Mouse (Mus musculus) limb, embryonic 14.5 days (tissue): Measurements from ENCODE around the gene Syde2. TPM values are rescaled to one million over a fixed set of nuclear protein-coding genes. Genes with fewer than 3 reads are reported as not detected.

Experiments
- ATAC-seq: fragments of 200-750 bp; cut with Nextera tagmentation; 2 replicates; pipeline ENCODE4 v1.8.0; 2017; ENCODE audit warnings: low read depth, moderate number of reproducible peaks, moderate TSS enrichment; ENCODE audit not compliant: low FRiP score
- DNase-seq: peaks from one replicate; pipeline ENCODE4 v3.0.0-alpha.2; 2015; ENCODE audit warnings: low spot score
- H3K27ac ChIP-seq: fragments of 300-500 bp; sonication (generic); replicated peaks from 2 replicates; pipeline ENCODE4 v1.5.1; 2014; ENCODE audit warnings: low read depth, mild to moderate bottlenecking, low read length, moderate library complexity, mixed read lengths
- H3K27me3 ChIP-seq: fragments of 300-500 bp; sonication (generic); 2 replicates; pipeline ENCODE4 v1.6.1; 2014; ENCODE audit warnings: low read length, mixed read lengths; ENCODE audit not compliant: control insufficient read depth, insufficient read depth
- H3K36me3 ChIP-seq: fragments of 300-500 bp; sonication (generic); 2 replicates; pipeline ENCODE4 v1.6.1; 2014; ENCODE audit warnings: mild to moderate bottlenecking, low read length, moderate library complexity, mixed read lengths; ENCODE audit not compliant: control insufficient read depth, insufficient read depth
- H3K4me1 ChIP-seq: fragments of 300-500 bp; sonication (generic); 2 replicates; pipeline ENCODE4 v1.6.1; 2014; ENCODE audit warnings: antibody characterized with exemption, low read length, mixed read lengths; ENCODE audit not compliant: control insufficient read depth, insufficient read depth
- H3K4me2 ChIP-seq: fragments of 300-500 bp; sonication (generic); replicated peaks from 2 replicates; pipeline ENCODE4 v1.6.1; 2014; ENCODE audit warnings: low read depth, mild to moderate bottlenecking, low read length, moderate library complexity; ENCODE audit not compliant: severe bottlenecking
- H3K4me3 ChIP-seq: fragments of 300-500 bp; sonication (generic); replicated peaks from 2 replicates; pipeline ENCODE4 v1.5.1; 2014; ENCODE audit warnings: low read length
- H3K9ac ChIP-seq: fragments of 300-500 bp; sonication (generic); 2 replicates; pipeline ENCODE4 v1.6.1; 2014; ENCODE audit warnings: mild to moderate bottlenecking, low read depth, low read length, moderate library complexity; ENCODE audit not compliant: severe bottlenecking
- H3K9me3 ChIP-seq: fragments of 300-500 bp; sonication (generic); 2 replicates; pipeline ENCODE4 v1.6.1; 2016; ENCODE audit warnings: low read length; ENCODE audit not compliant: control insufficient read depth
- POLR2A ChIP-seq: fragments of 200-500 bp; IDR thresholded peaks from 2 replicates; pipeline ENCODE4 v1.8.0; 2012; ENCODE audit warnings: inconsistent platforms, mild to moderate bottlenecking, moderate library complexity, borderline replicate concordance; ENCODE audit not compliant: insufficient read depth, insufficient read length; ENCODE audit errors: extremely low read depth
- WGBS: fragments of 180-500 bp; shearing (Covaris S2); extraction: QIAGEN DNeasy Blood & Tissue Kit; methylation state at CpG from one replicate; pipeline ENCODE4 v1.1.7; 2014; 5-methylcytosine and 5-hydroxymethylcytosine counted together
- polyA plus RNA-seq, 2 experiments: library from polyadenylated mRNA; depleted of rRNA in 1 of 2; stranded (reverse) in 1 of 2; unstranded in 1 of 2; fragments of >200 nt; fragmentation: Nextera tagmentation in 1 of 2; extraction: Ambion mirVana in 1 of 2; gene quantifications; 2 replicates each; pipeline versions ENCODE4 v1.2.1 to v1.2.3; 2012 to 2014

Syde2 gene
- polyA plus RNA-seq, 2 experiments, result 2.8 to 6.0 TPM

DNA sequence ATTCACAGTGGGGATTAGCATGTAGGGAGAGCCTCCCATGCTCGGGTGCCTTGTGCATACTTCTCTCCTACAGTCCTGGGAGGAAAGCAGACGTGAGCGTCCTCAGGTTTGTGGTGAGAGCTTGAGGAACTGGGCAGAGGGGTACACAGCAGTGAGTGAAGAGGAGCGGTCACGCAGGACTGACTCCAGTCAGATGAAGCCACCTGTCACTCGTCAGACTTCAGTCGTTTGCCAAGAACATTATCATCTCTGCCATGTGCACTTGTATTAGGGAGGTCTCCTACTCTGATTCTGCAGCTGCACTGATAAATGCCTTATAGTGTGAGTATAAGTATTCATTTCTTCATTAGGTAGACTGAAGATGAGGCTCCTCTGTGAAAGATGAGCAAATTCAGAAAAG, 43.3 kb upstream of the Syde2 start:
- H3K4me2 ChIP-seq, result no peak overlapping the region
- peaks cover 47% of the 10 kb centered on the region for H3K36me3 ChIP-seq
- H3K4me3 ChIP-seq, result no peak overlapping the region
- WGBS, result 88% methylated on average over 7 of the region's 7 CpGs
- H3K27me3 ChIP-seq, result no peaks in the 10 kb centered on the region
- ATAC-seq (no peak), DNase-seq (no peak)
- H3K9ac ChIP-seq, result no peak overlapping the region
- TF ChIP-seq POLR2A, result no peak
- H3K27ac ChIP-seq, result no peak overlapping the region
- no peaks in the 10 kb centered on the region for H3K9me3 ChIP-seq
- H3K4me1 ChIP-seq, result peaks cover 5% of the 10 kb centered on the region

- Histone ChIP-seq H3K4me1 (peaks cover 7% of the 10 kb centered on the region), H3K27ac (no peak overlapping the region), H3K4me3 (no peak overlapping the region), H3K4me2 (no peak overlapping the region), H3K9me3 (no peaks in the 10 kb centered on the region), H3K27me3 (no peaks in the 10 kb centered on the region), H3K9ac (no peak overlapping the region), H3K36me3 (peaks cover 34% of the 10 kb centered on the region)
- 98% methylated on average over 3 of the region's 3 CpGs for WGBS
- ATAC-seq, result no peak
- TF ChIP-seq POLR2A, result no peak
- DNase-seq, result no peak
Measured at GRCm38 (mm10) chr3:145945904-145946303, 41.8 kb upstream of the Syde2 start.

- no peaks in the 10 kb centered on the region for H3K27me3 ChIP-seq
- no peak overlapping the region for H3K4me3 ChIP-seq
- WGBS, result 37% methylated on average over 2 of the region's 2 CpGs
- ATAC-seq, result no peak
- no peak for TF ChIP-seq POLR2A
- H3K9me3 ChIP-seq, result no peaks in the 10 kb centered on the region
- H3K36me3 ChIP-seq, result peaks cover 28% of the 10 kb centered on the region
- no peak overlapping the region for H3K9ac ChIP-seq
- no peak overlapping the region for H3K4me2 ChIP-seq
- DNase-seq, result no peak
- peaks cover 7% of the 10 kb centered on the region for H3K4me1 ChIP-seq
- no peak overlapping the region for H3K27ac ChIP-seq
Measured at GRCm38 (mm10) chr3:145946654-145947053, 41.0 kb upstream of the Syde2 start.

GRCm38 (mm10) chr3:145947539-145948204, 40.0 kb upstream of the Syde2 start:
- 31% methylated on average over 6 of the region's 6 CpGs for WGBS
- H3K4me1 ChIP-seq, result peaks cover 7% of the 10 kb centered on the region
- H3K4me2 ChIP-seq, result no peak overlapping the region
- no peak overlapping the region for H3K4me3 ChIP-seq
- DNase-seq (no peak), ATAC-seq (no peak)
- peaks cover 25% of the 10 kb centered on the region for H3K36me3 ChIP-seq
- H3K9ac ChIP-seq, result no peak overlapping the region
- TF ChIP-seq POLR2A, result no peak
- H3K9me3 ChIP-seq, result no peaks in the 10 kb centered on the region
- no peaks in the 10 kb centered on the region for H3K27me3 ChIP-seq
- H3K27ac ChIP-seq, result no peak overlapping the region

DNA sequence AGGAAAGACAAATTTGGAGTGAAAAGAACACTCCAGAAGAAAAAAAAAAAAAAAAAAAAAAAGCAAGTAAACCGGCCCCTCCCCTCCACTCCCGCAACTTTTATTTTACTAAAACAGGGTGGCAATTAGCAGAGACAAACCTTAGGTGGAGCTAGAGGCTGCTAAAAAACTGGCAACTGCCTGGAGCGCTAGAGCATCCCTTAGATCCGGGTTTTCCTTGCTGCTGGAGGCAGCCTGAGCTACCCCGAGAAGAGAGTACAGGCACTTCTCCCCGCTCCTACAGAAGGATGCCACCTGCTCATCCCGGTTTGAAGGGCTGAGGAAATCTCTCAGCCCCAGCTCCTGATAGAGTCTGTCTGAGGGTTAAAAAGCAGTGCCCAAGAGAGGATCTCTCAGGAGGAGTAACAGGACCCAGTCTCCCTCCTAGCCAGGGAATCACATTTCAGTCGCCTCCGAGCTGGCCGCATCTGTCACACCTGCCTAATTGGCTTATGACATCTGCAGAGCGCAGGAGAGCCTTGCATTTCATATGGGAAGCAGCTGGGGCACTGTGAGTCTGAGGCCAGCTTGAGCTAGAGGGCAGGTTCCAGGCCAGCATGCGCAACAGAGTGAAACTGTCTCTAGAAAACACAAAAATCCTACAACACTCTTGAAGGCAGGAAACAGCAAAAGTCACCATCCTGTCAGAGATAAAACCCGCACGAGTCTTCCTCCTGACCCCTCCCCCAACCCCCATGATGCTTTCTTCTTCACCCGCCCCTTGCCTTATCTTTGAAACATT, 37.4 kb upstream of the Syde2 start:
- H3K9me3 ChIP-seq, result no peaks in the 10 kb centered on the region
- WGBS, result 7% methylated on average over 15 of the region's 15 CpGs
- peak overlapping the region; percentile 10; the same call in 1 of the 2 replicates for H3K4me3 ChIP-seq
- ATAC-seq (peak; percentile 83), DNase-seq (peak; percentile 82)
- peak overlapping the region; percentile 9 for H3K9ac ChIP-seq
- peaks cover 2% of the 10 kb centered on the region; the same call in 1 of the 2 replicates for H3K36me3 ChIP-seq
- H3K4me2 ChIP-seq, result peak overlapping the region; percentile 30
- H3K27me3 ChIP-seq, result no peaks in the 10 kb centered on the region
- no peak overlapping the region for H3K27ac ChIP-seq
- peaks cover 7% of the 10 kb centered on the region for H3K4me1 ChIP-seq
- TF ChIP-seq POLR2A, result no peak
